Mouse (Mus musculus): ENCODE measurements around the gene Cdk14. TPM values are rescaled to one million over a fixed set of nuclear protein-coding genes. Genes with fewer than 3 reads are reported as not detected.
A peak's percentile ranks its signal among the peaks of the same experiment; 100 is the strongest.

Gene Cdk14
- total RNA-seq, 2 experiments from 2014 or later: 171 to 187 TPM

DNA sequence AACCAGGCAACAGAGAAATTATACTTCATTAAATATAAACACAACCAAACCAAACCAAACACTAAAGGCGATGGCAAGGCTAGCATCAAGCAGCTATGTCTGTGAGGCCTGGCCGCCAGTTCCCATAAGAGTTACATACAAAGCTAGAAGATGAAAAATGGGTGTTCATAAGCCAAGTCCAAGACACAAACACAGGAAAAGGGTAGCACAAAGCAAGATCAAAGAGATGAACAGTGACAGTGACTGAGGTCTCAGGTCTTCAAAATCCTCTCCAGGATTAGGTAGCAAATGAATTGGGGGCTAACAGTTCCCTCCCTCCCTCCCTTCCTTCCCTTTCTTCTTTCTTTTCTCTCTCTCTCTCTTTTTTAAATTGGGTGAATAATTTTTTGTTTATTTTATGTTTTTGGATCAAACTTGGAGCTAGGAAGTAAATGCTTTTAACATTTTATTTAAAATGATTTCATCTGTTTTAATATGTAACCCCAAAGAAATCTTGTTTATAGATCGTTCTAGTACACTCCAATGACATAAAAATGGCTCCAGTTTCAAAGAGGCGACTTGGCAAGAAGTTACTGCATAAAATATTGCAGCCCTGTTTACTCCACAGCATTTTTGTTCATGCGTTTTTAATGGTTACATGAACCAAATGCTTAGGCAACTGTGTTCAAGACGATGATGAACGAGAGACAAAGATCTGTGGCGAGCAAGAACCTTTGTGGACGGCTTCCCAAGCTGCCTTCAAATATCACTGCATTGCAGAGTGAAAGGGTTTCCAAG is 568.0 kb downstream of the Cdk14 start:
- intact Hi-C loops (cut with DNase I): no loop called here
- DNase-seq (ENCODE audit: low spot score in 2 of 2): no peak

GRCm38 (mm10) chr5:4851245-4851933 is 568.7 kb downstream of the Cdk14 start:
- no peak for DNase-seq (ENCODE audit: low spot score in 2 of 2)
- intact Hi-C loops (cut with DNase I): no loop called here

DNA sequence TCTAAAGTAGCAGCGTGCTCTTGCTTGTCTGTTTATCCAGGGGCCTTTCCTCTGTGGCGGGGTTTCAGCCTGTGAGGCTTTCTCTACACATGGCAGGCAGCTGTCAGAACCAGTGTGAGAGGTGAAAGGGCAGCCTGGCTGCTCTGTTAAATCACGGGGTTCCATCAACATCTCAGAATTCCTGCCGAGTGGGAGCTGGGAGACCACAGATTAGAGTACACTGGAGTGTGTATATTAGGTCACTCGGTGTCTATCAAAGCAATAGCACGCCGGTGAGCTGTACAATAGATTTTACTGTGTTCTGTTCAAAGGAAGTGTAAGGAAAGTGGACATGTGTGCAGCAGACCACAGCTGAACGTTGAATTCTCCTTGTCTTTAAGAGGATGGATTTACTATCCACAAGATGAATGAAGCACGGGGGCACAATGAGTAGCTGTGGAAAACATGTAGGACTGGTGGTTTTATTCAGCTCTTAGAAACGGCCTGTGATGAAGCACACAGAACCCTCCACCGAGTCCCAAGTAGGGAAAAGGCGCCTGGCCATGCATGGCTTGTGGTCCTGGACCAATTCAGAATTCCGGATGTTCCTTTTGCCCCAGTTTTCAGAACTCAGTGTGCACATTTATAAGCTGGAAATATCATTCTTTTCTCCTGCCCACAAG is 585.2 kb downstream of the Cdk14 start:
- DNase-seq (ENCODE audit: low spot score in 2 of 2): no peak
- intact Hi-C loops (cut with DNase I): no loop called here

- intact Hi-C loops (cut with DNase I): no loop called here
- no peak for DNase-seq (ENCODE audit: low spot score in 2 of 2)
Measured at GRCm38 (mm10) chr5:4833940-4834339, 586.2 kb downstream of the Cdk14 start.

DNA sequence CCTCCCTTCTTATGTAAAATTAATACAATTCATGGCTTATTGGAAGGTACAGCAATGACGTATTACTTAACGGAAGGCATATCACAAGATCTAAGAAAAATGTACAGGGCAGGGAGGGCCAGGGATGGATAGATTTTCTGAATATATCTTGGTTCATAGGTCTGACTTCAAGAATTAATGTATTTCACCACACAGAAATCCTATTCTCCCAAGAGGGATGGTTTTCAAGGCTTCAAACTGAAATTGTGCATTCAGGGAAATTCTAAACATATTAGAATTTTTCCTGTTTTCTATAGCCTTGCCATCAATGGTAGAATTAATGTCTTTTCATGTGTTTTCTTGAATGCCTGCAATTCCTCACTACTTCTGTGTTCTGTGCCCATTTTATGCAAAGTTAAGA is 593.2 kb downstream of the Cdk14 start:
- intact Hi-C loops (cut with DNase I): no loop called here
- no peak for DNase-seq (ENCODE audit: low spot score in 2 of 2)

DNA sequence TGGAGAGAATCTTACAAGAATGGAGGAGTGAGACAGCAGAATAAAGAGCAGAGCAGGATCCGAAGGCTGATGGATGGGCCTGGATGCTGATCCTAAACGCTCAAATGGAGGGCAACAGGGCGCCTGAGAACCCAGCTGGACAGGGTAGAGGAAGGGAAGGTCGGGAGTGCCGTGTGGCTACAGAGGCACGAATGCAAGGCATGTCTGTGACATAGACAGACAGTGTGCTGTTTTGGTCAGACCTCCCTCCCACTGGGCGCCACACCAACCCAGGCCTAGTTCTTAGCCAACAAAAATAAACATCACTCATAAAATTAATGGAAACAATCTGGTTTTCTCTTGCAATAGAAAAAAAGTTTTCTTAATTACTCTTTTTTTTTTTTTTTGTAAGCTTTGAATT is 594.2 kb downstream of the Cdk14 start:
- DNase-seq (ENCODE audit: low spot score in 2 of 2): no peak
- intact Hi-C loops (cut with DNase I): no loop called here

- intact Hi-C loops (cut with DNase I): no loop called here
- no peak for DNase-seq (ENCODE audit: low spot score in 2 of 2)
Measured at GRCm38 (mm10) chr5:4825076-4825475, 595.0 kb downstream of the Cdk14 start.

- DNase-seq (ENCODE audit: low spot score in 2 of 2): no peak
- intact Hi-C loops (cut with DNase I): no loop called here
Measured at GRCm38 (mm10) chr5:4824171-4824570, 595.9 kb downstream of the Cdk14 start.

GRCm38 (mm10) chr5:4822041-4822440 is 598.1 kb downstream of the Cdk14 start:
- intact Hi-C loops (cut with DNase I): no loop called here
- no peak for DNase-seq (ENCODE audit: low spot score in 2 of 2)

GRCm38 (mm10) chr5:4821368-4821771 is 598.7 kb downstream of the Cdk14 start:
- intact Hi-C loops (cut with DNase I): no loop called here
- no peak for DNase-seq (ENCODE audit: low spot score in 2 of 2)

DNA sequence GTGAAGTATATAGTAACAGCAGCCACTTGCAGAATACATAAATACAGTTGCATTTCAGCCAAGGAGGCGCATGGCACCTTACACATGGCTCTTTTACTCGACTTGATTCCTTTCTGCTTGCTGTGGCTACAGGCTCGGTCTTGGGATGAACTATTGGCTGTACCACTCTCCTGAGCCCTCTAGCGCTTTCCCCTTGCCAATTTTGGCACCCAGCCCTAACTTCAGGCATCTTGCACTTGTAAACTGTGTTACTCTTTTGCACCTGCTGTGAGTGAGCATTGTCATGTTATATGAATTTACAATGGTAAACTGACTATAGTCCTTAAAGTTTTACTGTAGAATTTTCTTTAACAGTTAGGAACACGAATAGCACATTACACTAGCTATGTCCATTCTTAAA is 603.1 kb downstream of the Cdk14 start:
- intact Hi-C loops (cut with DNase I): no loop called here
- no peak for DNase-seq (ENCODE audit: low spot score in 2 of 2)

DNA sequence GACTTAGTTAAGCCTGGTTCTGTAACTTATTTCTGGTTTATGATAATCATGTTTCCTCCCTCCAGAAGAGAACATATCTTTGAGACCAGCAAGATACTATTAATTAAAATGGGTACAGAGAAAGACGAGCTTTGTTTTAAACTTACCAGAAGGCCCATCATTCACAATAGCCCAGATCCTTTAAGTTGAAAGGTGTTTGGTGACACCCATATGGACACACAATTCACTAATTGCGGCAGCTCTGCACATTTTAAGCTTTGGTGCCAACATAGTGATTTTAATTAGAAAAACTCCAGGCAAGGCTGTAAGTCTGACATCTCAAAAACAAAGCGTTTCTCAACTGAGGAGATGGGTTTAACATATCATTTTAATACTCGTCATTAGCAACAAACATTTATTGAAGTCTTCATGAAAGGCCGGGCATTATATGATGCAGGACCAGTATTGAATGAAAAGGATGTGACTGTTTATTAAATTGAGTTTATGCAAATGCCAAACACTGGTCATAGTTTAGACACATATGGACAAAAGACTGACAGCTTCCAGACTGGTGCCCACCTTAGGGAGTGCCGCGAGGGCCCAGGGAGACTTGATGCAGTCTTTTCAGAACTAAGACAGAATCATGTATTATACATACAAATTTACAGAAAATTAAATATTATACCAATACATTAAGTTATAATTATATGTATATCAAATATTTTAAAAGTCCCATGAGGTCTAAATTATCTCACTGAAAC is 605.5 kb downstream of the Cdk14 start:
- DNase-seq (ENCODE audit: low spot score in 2 of 2): no peak
- intact Hi-C loops (cut with DNase I): no loop called here

- DNase-seq (ENCODE audit: low spot score in 2 of 2): no peak
- intact Hi-C loops (cut with DNase I): no loop called here
Measured at GRCm38 (mm10) chr5:4813357-4813756, 606.8 kb downstream of the Cdk14 start.

DNA sequence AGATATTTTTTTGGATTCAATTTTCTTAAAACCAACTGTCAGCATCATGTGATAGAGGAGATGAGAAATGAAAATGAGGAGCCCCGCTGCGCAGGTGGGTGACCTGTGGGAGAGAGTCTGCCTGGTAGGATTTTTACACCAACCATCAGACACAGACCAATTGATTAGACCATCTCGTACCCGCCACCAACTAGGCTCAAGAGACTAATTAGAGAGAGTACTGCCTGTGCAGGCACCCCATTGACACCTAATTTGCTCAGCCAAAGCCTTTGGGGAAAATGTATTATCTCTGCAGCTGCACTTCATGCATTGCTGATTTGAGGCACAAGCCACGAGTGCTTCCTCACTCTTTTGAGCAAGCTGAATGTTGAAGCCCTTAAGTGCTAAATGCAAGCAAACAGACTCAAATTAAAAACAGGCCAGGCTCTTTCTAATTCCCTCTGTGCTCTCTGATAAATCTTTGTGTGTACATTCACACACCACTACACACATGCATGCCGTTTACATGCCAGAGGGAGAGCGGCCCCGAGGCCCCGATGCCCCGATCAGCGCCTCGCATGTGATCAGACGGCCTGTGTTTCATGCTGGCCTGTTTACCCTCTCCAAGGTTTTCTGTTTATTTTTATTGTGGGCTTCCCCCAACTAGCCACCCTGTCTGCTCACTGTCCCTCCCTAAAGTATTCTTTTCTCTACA is 607.9 kb downstream of the Cdk14 start:
- intact Hi-C loops (cut with DNase I): no loop called here
- DNase-seq (ENCODE audit: low spot score in 2 of 2): no peak

DNA sequence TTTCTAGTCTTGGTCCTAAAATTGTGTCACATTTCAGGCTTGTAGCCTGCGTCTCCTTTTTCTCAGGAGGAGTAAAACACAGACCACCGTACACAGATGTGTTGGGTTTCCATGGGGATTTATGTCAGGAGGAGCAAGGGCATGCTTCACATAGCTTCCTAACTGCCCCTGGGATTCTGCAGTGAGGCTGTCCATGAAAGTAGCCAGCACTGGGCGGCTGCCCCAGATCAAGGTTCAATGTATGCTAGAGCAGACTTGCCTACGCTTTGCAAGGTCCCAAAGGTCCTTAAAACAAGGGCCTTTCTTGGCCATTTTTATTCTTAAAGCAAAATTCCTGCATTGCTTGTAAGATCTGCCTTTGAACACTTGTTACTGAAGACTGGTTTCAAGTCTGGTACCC is 614.9 kb downstream of the Cdk14 start:
- DNase-seq (ENCODE audit: low spot score in 2 of 2): no peak
- intact Hi-C loops (cut with DNase I): no loop called here

GRCm38 (mm10) chr5:4803708-4804107 is 616.4 kb downstream of the Cdk14 start:
- intact Hi-C loops (cut with DNase I): no loop called here
- DNase-seq (ENCODE audit: low spot score in 2 of 2): peak in 1 of 2 experiments; percentile 43

GRCm38 (mm10) chr5:4801971-4802370 is 618.1 kb downstream of the Cdk14 start:
- intact Hi-C loops (cut with DNase I): no loop called here
- no peak for DNase-seq (ENCODE audit: low spot score in 2 of 2)

DNA sequence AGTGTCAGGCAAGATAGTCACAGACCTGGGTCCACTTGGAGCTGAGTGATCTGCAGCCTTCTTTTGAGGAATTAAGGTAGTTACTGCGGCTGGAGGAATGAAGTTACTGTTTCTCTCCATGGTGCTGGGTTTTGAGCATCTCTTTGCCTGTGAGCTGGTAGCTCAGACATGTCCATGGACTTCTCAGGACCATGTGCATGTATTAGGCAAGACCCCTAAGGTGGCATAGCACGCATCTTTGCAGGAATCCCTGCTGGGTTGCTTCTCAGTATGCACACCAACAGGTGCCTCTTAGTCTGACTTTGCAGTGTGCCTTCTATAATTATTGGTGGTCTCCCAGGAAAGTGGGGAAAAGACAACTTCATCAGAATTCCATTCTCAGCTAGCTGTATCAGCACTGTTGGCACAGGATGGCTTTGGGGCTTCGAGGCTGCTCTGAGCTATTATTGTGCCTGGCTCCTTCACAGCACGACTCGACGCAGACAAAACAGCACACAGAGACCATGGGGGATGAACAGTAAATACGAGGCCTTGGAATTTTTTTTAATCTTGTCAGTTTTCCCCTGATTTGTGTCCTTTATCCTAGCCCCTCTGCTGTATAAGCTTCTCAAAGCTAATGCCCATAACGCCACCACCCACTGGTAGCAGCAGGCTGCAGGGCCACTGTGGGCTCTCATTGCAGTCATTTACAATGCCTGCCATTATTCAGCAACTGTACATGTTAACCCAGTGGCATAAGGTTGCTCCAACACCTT is 618.8 kb downstream of the Cdk14 start:
- intact Hi-C loops (cut with DNase I): no loop called here
- DNase-seq (ENCODE audit: low spot score in 2 of 2): no peak

- DNase-seq (ENCODE audit: low spot score in 2 of 2): no peak
- intact Hi-C loops (cut with DNase I): no loop called here
Measured at GRCm38 (mm10) chr5:4791219-4791618, 628.9 kb downstream of the Cdk14 start.
